Mouse (Mus musculus): ENCODE measurements around the gene Fam126a. TPM values are rescaled to one million over a fixed set of nuclear protein-coding genes. Genes with fewer than 3 reads are reported as not detected.
"Not testable (repeated sequence)": the region's sequence is repeated elsewhere in the genome, so short reads cannot be mapped to it uniquely, and the experiment has no call there.

Gene Fam126a
- total RNA-seq, 2 experiments from 2014 or later, result 57.8 to 70.4 TPM

DNA sequence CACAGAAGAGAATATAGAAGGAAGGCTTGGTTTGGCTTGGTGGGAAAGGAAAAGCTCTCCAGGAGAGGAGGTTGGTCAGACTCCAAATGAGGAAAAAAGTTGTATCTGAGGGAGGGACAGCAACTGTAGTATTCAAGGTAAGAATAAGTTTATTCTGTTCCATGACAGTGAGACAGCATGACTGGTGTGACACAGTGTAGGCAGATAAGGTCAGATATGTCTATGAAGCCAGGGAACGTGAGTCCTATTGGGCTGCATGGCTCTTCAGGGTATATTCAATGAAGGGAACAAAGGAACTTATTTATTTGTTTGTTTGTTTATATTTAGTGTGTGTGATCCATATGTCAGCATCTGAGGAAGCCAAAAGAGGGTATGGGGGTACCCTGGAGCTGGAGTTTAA lies 113.2 kb downstream of the Fam126a start:
- intact Hi-C loops (cut with DNase I), result no loop called here
- no peak for DNase-seq

DNA sequence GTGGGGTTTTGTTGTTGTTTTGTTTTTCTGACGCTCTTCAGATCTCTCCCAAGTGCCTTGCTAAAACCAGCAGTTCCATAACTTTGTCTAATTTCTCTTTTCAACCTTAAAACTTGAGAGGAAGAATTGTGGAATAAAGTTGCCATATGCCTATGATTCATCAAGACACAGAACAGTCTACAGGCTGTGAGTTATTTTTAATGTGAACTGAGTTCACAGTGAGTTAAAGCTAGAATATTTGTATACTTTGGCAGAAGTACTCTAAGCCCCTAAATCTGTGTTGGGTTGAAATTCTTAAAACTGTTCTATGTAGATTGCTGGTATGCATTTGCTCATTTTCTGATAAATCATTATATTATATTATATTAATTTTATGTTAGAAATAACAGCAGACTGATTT lies 118.9 kb downstream of the Fam126a start:
- intact Hi-C loops (cut with DNase I), result no loop called here
- DNase-seq, result no peak

DNA sequence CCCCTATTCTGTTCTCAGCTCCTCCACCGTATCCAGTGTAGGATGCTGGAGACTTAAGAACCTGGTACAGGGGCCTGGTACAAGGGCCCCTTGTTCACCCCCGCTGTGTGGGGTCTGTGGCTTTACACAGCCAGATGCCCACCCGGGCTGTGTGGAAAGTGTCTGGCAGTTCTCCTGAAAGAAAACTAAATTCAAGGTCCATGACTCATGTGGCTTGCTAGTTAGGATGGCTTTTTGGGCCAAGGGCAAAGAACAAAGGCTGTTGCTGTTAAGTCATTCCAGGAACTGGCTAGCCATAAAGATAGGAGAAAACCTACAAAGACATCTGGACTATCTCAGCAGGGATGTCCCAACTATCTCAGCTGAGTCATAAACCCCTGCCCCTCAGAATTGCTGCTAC lies 121.2 kb downstream of the Fam126a start:
- no peak for DNase-seq
- intact Hi-C loops (cut with DNase I), result no loop called here

DNA sequence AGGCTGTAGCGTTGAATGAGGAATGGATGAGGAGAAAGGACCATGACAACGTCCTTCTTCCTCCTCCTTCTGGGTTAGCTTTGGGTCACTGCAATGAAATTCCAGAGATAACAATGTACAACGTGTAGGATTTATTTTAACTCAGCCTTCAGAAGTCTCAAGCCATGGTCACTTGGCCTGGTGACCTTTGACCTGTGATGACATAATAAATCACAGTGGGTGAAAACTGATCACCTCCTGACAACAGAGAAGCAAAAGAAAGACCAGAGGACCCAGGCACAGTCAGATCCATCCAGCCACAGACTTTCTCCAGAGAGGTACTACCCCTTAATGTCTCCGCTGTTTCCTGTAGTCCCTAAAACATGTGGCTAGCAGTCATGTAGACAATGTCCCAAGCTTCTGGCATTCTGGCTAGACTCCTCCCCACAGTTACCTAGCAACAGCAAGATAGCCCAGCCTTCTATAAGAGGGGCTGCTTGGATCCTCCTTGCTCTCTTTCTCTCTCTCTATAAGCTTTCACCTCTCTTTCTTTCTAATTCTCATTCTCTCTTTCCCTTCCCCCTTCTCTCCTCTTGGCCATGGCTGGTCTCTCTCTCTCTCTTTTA lies 121.9 kb downstream of the Fam126a start:
- no peak for DNase-seq
- intact Hi-C loops (cut with DNase I), result no loop called here

DNA sequence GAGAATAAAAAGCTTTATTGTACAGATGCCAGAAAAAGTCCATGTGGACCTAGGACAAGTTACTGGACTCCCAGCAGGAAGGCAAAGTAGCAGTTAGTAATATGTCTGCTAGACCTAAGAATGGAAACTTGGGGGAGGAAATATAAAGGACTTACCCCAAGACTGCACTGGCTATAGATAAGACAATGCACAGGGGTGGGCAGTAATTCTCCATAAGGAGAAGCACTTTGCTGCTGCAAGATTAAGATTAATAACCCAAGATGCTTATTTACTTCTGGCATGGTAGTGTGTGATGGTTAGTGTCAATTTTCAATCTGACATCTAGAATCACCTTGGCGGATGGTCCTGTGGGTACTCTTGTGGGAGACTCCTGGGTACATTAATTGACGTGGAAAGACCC lies 128.3 kb downstream of the Fam126a start:
- intact Hi-C loops (cut with DNase I), result no loop called here
- no peak for DNase-seq

DNA sequence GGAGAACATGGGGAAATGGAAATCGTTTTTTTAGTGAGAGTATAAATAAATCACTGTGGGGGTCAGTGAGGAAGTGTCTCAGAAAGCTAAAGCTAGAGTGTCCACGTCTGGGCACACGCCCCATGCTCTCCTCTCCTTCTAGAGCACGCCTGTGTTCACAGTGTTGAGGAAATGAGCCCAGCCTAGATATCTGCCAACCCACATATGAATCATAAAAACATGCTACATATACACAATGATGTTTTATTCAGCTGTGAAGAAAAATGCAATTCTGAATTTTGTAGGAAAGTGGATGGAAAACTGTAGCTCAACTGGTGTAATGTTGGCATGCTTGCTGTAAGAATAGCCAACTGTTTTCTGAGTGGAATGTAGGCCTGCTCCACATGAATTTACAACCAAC lies 130.3 kb downstream of the Fam126a start:
- intact Hi-C loops (cut with DNase I), result no loop called here

DNA sequence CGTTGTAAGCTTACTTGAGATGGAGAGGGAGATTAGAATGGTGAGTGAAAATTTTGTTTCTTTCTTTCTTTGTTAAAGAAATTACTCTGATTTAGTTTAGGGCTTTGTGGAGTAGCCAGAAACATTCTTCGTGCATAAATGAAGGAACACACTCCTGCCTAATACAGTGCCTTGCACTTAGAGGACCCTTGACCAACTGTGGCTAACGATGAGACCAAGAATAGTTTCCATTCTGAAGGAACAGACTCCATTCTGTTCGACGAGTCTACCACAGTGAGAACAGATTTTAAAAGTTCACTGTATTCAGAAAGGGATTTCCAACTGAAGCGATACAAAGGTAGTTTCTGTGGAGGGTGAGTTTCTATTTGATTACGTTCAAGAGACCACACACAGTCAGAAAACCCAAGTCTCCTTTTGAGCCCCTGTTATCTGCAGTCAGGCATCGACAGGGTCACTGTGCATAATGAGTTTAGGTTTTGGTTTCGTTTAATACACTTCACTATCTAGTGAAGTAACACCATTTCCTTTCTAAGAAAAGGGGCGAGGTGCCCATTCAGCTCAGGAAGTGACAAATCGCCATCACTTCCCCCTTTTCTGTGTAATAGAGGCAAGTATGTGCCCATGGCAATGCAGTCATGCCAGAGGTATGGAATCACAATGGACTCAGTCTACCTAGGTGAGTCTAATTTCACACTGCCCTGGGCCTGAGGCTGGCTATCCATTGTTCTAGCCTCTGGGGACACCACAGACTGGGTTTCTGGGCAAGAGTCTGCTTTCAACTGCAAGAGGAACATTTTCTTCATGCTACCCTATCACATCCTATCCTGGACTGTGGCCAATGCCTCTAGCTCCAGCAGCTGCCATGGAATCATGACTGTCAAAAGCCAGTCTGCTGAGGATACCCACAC lies 136.4 kb downstream of the Fam126a start:
- intact Hi-C loops (cut with DNase I), result loop anchor here (5.0 kb wide), 2 partner anchors 63 to 138 kb away; partner anchors contain the start of gene Fam126a
- peak; percentile 66 to 70 for DNase-seq

More for the DNA sequence above, 130.3 kb downstream of the Fam126a start:
- no peak for DNase-seq

DNA sequence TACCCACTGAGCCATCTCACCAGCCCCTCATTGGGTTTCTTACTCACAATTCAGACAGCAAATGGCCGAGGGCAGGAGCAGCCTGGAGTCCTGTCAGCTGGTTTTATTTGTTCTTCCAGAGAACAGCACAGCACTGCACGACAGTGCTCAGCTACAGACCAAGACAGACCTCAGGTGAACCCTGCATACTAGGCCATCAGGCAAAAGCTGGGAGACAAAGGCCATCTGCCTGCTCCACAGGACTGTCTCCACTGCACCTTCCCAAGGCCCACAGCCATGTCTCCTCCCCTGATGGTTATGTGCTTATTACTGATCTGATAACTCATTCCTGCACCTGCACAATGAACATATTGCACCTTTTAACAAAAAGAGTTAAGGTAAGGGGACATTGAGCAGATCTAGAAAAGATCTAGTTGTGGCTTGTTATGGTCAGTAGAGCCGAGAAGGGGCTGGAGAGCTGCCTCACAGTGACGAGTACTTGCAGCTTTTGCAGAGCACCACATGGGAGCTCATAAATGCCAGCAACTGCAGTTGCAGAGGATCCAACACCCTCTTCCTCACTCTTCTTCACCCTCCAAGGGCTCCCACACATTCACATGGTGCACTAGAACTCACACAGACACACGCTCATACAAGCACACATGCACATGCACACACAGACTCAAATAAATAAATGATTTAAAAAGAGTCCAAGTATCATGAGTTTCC lies 137.2 kb downstream of the Fam126a start:
- no peak for DNase-seq
- intact Hi-C loops (cut with DNase I), result loop anchor here (5.0 kb wide), 2 partner anchors 64 to 139 kb away; partner anchors contain the start of gene Fam126a

DNA sequence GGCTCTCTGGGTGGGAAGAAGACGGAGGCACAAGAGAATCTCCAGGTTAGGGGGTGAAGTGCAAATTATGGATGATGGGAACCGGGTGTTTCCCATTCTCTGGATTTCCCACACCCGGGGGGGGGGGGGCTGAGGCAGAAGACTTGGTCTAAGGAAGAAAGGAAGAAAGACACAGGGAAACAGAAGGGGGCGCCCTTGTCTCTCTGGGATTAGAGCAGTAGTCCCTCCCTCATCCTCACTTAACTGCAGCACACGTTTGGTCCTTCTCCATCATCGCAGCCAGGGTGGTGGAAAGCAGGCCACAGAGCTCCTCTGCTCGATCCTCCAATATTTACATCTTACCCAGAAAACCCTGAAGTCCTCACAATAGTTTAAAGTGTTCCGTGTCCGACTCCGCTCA lies 139.8 kb downstream of the Fam126a start:
- intact Hi-C loops (cut with DNase I), result loop anchor here (1.0 to 5.0 kb wide), 3 partner anchors 67 to 187 kb away; partner anchors contain the start of gene Fam126a
- DNase-seq, result peak; percentile 82 to 89

DNA sequence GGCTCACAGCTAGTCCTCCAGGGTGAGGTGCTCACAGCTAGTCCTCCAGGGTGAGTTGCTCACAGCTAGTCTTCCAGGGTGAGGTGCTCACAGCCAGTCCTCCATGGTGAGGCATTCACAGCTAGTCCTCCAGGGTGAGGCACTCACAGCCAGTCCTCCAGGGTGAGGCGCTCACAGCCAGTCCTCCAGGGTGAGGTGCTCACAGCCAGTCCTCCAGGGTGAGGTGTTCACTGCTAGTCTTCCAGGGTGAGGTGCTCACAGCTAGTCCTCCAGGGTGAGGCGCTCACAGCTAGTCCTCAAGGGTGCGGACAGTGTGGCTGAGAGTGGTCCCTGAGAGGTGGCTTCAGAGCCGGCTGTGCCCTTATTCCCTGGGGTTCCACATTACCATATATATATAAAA lies 141.0 kb downstream of the Fam126a start:
- DNase-seq, result no peak
- intact Hi-C loops (cut with DNase I), result loop anchor here (5.0 kb wide), 1 partner anchor 37 kb away; no protein-coding TSS in a partner anchor

DNA sequence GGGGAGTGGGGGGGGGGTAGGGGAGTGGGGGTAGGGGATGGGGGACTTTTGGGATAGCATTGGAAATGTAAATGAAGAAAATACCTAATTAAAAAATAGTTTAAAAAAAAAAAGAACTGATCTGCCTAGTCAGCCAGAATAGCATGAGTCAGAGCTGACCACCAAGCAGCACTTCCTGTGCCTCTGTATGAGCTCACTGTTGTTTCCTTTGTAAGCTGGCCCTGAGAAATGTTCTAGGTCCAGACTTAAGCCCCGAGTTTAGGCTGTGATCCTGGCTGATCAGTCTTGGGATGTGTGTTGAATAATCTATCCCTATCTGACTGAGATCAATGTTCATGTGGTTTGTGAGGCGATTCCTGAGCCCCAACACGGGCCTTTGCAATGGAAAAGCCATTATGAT lies 143.4 kb downstream of the Fam126a start:
- DNase-seq, result peak in 1 of 2 experiments; percentile 22
- intact Hi-C loops (cut with DNase I), result loop anchor here (5.0 kb wide), 1 partner anchor 35 kb away; no protein-coding TSS in a partner anchor

DNA sequence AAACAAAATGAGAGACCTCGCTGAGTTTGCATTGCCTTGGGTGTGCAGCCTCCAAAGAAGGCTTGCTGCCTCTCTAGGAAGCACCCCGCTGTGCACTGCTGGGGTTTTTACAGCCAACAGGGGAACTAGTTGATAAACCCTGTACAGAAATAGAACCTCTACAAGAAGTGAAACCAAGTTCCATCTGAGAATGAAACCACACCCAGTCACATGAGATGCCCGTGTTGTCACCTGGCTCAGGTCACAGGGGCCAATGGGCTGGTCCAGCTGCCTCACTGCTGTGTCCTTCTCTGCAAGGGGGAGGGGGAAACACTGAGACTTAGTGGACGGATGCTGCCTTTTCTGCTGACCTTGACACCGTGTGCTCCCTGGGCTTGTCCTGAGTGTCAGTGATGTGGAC lies 156.0 kb downstream of the Fam126a start:
- DNase-seq, result peak; percentile 57 to 66
- intact Hi-C loops (cut with DNase I), result no loop called here

DNA sequence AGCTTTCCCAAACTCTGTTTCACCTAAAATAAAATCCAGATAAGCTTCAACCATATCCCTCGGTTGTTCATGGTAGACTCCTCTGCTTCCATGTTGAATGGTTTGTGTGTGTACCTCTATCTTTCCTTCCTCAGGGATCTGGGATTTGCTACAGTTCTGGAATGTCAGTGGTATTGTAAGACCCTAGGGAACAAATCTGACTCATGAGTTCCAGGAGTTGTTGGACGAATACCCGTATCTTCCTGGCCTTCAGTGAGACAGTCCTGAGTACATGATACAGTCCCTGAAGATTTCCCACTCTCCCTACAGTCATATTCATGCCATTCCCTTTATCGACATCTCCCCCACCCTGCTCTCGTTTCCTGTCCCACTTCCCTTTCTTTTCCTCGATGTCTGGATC lies 157.9 kb downstream of the Fam126a start:
- intact Hi-C loops (cut with DNase I), result no loop called here
- DNase-seq, result no peak

DNA sequence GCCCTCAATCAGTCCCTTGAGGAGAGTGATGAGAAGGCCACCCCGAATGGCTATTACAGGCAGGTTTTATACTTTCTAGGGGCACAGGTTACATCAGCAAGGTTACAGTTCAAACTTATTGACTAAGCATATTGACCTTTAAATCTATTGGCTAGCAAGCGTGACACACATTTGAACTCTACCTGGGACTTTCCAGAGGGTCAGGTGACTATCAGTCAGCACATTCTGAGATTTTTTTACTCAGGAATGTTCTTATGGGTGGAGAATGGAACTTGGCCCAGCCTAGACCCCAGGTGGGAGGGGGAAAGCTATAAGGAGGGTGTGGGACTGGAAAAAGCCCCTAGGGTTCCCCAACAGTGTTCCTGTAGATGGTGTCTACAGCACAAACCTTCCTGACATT lies 159.2 kb downstream of the Fam126a start:
- DNase-seq; intact Hi-C loops (cut with DNase I): not testable (repeated sequence)

DNA sequence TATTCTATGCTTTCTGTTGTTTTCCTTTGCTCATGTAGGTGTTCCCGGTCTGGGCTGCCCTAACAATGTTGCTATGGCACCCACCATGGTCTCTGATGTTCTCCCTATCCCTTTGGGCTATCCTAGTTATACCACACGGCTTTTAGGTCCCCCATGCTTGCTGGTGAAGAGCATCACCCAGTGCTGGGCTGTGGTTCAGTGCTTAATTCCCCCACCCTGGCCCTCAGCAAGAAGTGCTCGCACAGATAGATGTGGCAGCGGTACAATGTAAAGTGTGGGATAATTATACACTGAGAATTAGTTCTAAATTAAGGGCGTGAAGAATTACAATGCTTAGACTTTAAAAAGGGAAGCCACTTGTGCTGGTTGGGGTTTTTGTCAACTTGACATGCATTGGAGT lies 164.5 kb downstream of the Fam126a start:
- no peak for DNase-seq
- intact Hi-C loops (cut with DNase I), result no loop called here

Other genes with a start within 250 kb of the Fam126a start
- 10 to 100 TPM; 12.2 to 13.8 TPM for gene Pus7, start 247.0 kb downstream of the Fam126a start, total RNA-seq (2021)
- 10 to 100 TPM; 17.1 to 17.4 TPM for gene Rint1, start 243.0 kb downstream of the Fam126a start, total RNA-seq (2021)
- 100 to 1,000 TPM; 108 to 109 TPM for gene Tomm7, start 186.5 kb downstream of the Fam126a start, total RNA-seq (2021)
- gene Klhl7, start 69.9 kb upstream of the Fam126a start, total RNA-seq (2021), result 10 to 100 TPM; 51.7 to 54.8 TPM
- gene Nupl2, start 134.3 kb upstream of the Fam126a start, total RNA-seq (2021), result 10 to 100 TPM in 1 of 2 experiments, 1 to 10 TPM in 1; 9.1 to 10.7 TPM

All from heart, postnatal 10 days (tissue).